ENCODE assay signal across 24 mouse cellular contexts in genomic region chr2:141738702-141739101, GRCm38 (mm10).
"Had no signal": no experiment of that assay in that cellular context is flagged by ENCODE, and none has a peak within 500 bp of the region (broad histone marks: within the 10 kb centered on the region; RNA-seq: fewer than 3 reads in every experiment).

No protein-coding gene starts in this region.

- H3K4me1 ChIP-seq: heart, embryonic 13.5 days; heart, embryonic 15.5 days; hindbrain, embryonic 13.5 days; hindbrain, embryonic 15.5 days; kidney, embryonic 15.5 days; limb, embryonic 13.5 days; limb, embryonic 15.5 days had no signal

- ATAC-seq: intestine, embryonic 16.5 days had no signal

- H3K4me3 ChIP-seq: heart, adult 2 months; heart, embryonic 13.5 days; heart, embryonic 15.5 days; hindbrain, embryonic 13.5 days; hindbrain, embryonic 15.5 days; kidney, embryonic 15.5 days; limb, embryonic 13.5 days; limb, embryonic 15.5 days had no signal

- DNase-seq: gastrocnemius, postnatal 14 days; gastrocnemius, postnatal 36 days; heart, adult 11 months; heart, adult 2 months; heart, postnatal 14 days; heart, postnatal 36 days; kidney, adult 11 months; kidney, adult 2 months; kidney, adult 9 months; kidney, postnatal 14 days; kidney, postnatal 36 days; layer of hippocampus, adult 9-11 months; layer of hippocampus, postnatal 36 days; left cerebral cortex, postnatal 4 days had no signal

- H3K9ac ChIP-seq: heart, embryonic 13.5 days; heart, embryonic 15.5 days; hindbrain, embryonic 13.5 days; hindbrain, embryonic 15.5 days; kidney, embryonic 15.5 days; limb, embryonic 13.5 days; limb, embryonic 15.5 days had no signal

- H3K9me3 ChIP-seq: heart, embryonic 13.5 days; heart, embryonic 15.5 days; hindbrain, embryonic 13.5 days; hindbrain, embryonic 15.5 days; kidney, embryonic 15.5 days; limb, embryonic 13.5 days; limb, embryonic 15.5 days had no signal

- H3K36me3 ChIP-seq: heart, embryonic 13.5 days; heart, embryonic 15.5 days; hindbrain, embryonic 13.5 days; hindbrain, embryonic 15.5 days; kidney, embryonic 15.5 days; limb, embryonic 13.5 days; limb, embryonic 15.5 days had no signal

- H3K4me2 ChIP-seq: heart, embryonic 11.5 days; heart, embryonic 13.5 days; heart, embryonic 15.5 days; hindbrain, embryonic 13.5 days; hindbrain, embryonic 15.5 days; kidney, embryonic 15.5 days; limb, embryonic 13.5 days; limb, embryonic 15.5 days had no signal

- H3K27ac ChIP-seq: heart, adult 2 months; heart, embryonic 13.5 days; heart, embryonic 15.5 days; hindbrain, embryonic 13.5 days; hindbrain, embryonic 15.5 days; kidney, embryonic 15.5 days; kidney, postnatal 0 days; limb, embryonic 13.5 days; limb, embryonic 15.5 days had no signal

- H3K27me3 ChIP-seq: heart, embryonic 13.5 days; heart, embryonic 15.5 days; hindbrain, embryonic 15.5 days; kidney, embryonic 15.5 days; limb, embryonic 13.5 days; limb, embryonic 15.5 days had no signal
